Comparison of ENCODE assay signal across 26 mouse cellular contexts in genomic region chr16:93578346-93579005, GRCm38 (mm10). TPM values are rescaled to one million over a fixed set of nuclear protein-coding genes. Genes with fewer than 3 reads are reported as not detected.
DNase-seq lines count a peak whose midpoint lies in the region; ATAC-seq lines count a peak whose summit lies in the region.
"Had no signal": no experiment of that assay in that cellular context is flagged by ENCODE, and none has a peak within 500 bp of the region (broad histone marks: within the 10 kb centered on the region; RNA-seq: fewer than 3 reads in every experiment).

No protein-coding gene starts in this region.

- H3K36me3 ChIP-seq in kidney, embryonic 14.5 days (ENCODE audit: control insufficient read depth, insufficient read depth, low read length): no peaks in the 10 kb centered on the region
- H3K36me3 ChIP-seq in forebrain, embryonic 15.5 days: no peaks in the 10 kb centered on the region
- H3K36me3 ChIP-seq: embryonic facial prominence, embryonic 15.5 days; heart, embryonic 15.5 days had no signal

- H3K4me3 ChIP-seq in kidney, embryonic 14.5 days (ENCODE audit: low read length): no peak overlapping the region
- no peak overlapping the region for H3K4me3 ChIP-seq in forebrain, embryonic 15.5 days
- H3K4me3 ChIP-seq: embryonic facial prominence, embryonic 15.5 days; erythroblast, embryonic 14.5 days; heart, embryonic 15.5 days; hindbrain, embryonic 13.5 days had no signal

- no peak overlapping the region for H3K9ac ChIP-seq in kidney, embryonic 14.5 days (ENCODE audit: low read depth, low read length)
- no peak overlapping the region for H3K9ac ChIP-seq in forebrain, embryonic 15.5 days (replicated peaks)
- H3K9ac ChIP-seq: embryonic facial prominence, embryonic 15.5 days; heart, embryonic 15.5 days; hindbrain, embryonic 13.5 days had no signal

- H3K27ac ChIP-seq in kidney, embryonic 14.5 days (ENCODE audit: low read depth, low read length): no peak overlapping the region
- H3K27ac ChIP-seq in forebrain, embryonic 15.5 days (replicated peaks): no peak overlapping the region
- H3K27ac ChIP-seq: embryonic facial prominence, embryonic 15.5 days; heart, embryonic 15.5 days; hindbrain, embryonic 13.5 days; hindbrain, postnatal 0 days had no signal

- no peaks in the 10 kb centered on the region for H3K9me3 ChIP-seq in kidney, embryonic 14.5 days (ENCODE audit: control insufficient read depth, low read length)
- no peaks in the 10 kb centered on the region for H3K9me3 ChIP-seq in forebrain, embryonic 15.5 days
- H3K9me3 ChIP-seq: embryonic facial prominence, embryonic 15.5 days; heart, embryonic 15.5 days; hindbrain, embryonic 13.5 days had no signal

- ATAC-seq in kidney, embryonic 14.5 days (ENCODE audit: low FRiP score, low TSS enrichment): no peak
- ATAC-seq in forebrain, embryonic 15.5 days (replicated peaks): no peak
- ATAC-seq: CD4-positive, CD25-positive, alpha-beta regulatory T cell, adult 4 months; forebrain, embryonic 16.5 days; hindbrain, postnatal 0 days had no signal

- H3K4me1 ChIP-seq in kidney, embryonic 14.5 days (ENCODE audit: control insufficient read depth, insufficient read depth, low read length): peaks cover 10% of the 10 kb centered on the region; the same call in 1 of the 2 replicates
- H3K4me1 ChIP-seq in forebrain, embryonic 15.5 days: no peaks in the 10 kb centered on the region

- no peak overlapping the region for H3K4me2 ChIP-seq in kidney, embryonic 14.5 days (replicated peaks; ENCODE audit: low read depth, low read length)
- H3K4me2 ChIP-seq in forebrain, embryonic 15.5 days (replicated peaks): no peak overlapping the region
- H3K4me2 ChIP-seq: embryonic facial prominence, embryonic 15.5 days; heart, embryonic 15.5 days; hindbrain, embryonic 13.5 days had no signal

- peak; percentile 44 for DNase-seq in kidney, adult 18-20 months
- DNase-seq in 3T3-L1 (ENCODE audit: low read depth, low spot score) (peak; percentile 47), NIH3T3 (ENCODE audit: low read depth) (peak; percentile 34)
- peak; percentile 58 for DNase-seq in kidney, postnatal 14 days
- no peak for DNase-seq in thymus, postnatal 0 days (ENCODE audit: low spot score)
- DNase-seq: adrenal gland, postnatal 10 days; B cell, adult 2 months; cerebellum, adult 11 months; cerebellum, adult 8-10 months; cerebellum, postnatal 14 days; embryo, embryonic 11 days; gastrocnemius, postnatal 14 days; heart, postnatal 14 days had no signal

- WGBS in kidney, embryonic 14.5 days: 91% methylated on average over 8 of the region's 8 CpGs
- WGBS in forebrain, embryonic 15.5 days: 89% methylated on average over 8 of the region's 8 CpGs

- H3K27me3 ChIP-seq in kidney, embryonic 14.5 days (ENCODE audit: control insufficient read depth, insufficient read depth, low read length): no peaks in the 10 kb centered on the region
- no peaks in the 10 kb centered on the region for H3K27me3 ChIP-seq in forebrain, embryonic 15.5 days
- H3K27me3 ChIP-seq: embryonic facial prominence, embryonic 15.5 days; hindbrain, embryonic 13.5 days had no signal

RNA-seq across cellular contexts. Expression of gene Setd4, which starts 25.4 kb away (rescaled TPM):
- 12.4 and 13.9 TPM in 2 replicates for polyA plus RNA-seq in kidney, embryonic 14.5 days (2014; fragmentation: Nextera tagmentation; extraction: Ambion mirVana)
- polyA plus RNA-seq in forebrain, embryonic 15.5 days (2015; fragmentation: Nextera tagmentation; extraction: Ambion mirVana): 15.5 and 20.2 TPM in 2 replicates
- polyA plus RNA-seq in thymus, postnatal 0 days (2015; fragmentation: Nextera tagmentation; extraction: Ambion mirVana): 61.3 and 71.7 TPM in 2 replicates

RNA-seq across cellular contexts. Expression of gene Cbr1, which starts 27.2 kb away (rescaled TPM):
- 96.0 and 104 TPM in 2 replicates for polyA plus RNA-seq in kidney, embryonic 14.5 days (2014; fragmentation: Nextera tagmentation; extraction: Ambion mirVana)
- polyA plus RNA-seq in forebrain, embryonic 15.5 days (2015; fragmentation: Nextera tagmentation; extraction: Ambion mirVana): 148 TPM in 2 replicates
- polyA plus RNA-seq in thymus, postnatal 0 days (2015; fragmentation: Nextera tagmentation; extraction: Ambion mirVana): 82.5 and 89.5 TPM in 2 replicates

RNA-seq across cellular contexts. Expression of gene Gm5678, which starts 49.4 kb away (rescaled TPM):
- polyA plus RNA-seq in kidney, embryonic 14.5 days (2014; fragmentation: Nextera tagmentation; extraction: Ambion mirVana): not detected in 2 replicates
- not detected in 2 replicates for polyA plus RNA-seq in forebrain, embryonic 15.5 days (2015; fragmentation: Nextera tagmentation; extraction: Ambion mirVana)
- 0.18 and 0.25 TPM in 2 replicates for polyA plus RNA-seq in thymus, postnatal 0 days (2015; fragmentation: Nextera tagmentation; extraction: Ambion mirVana)
- polyA plus RNA-seq: CD4-positive, CD25-positive, alpha-beta regulatory T cell, adult 4 months; embryonic facial prominence, embryonic 11.5 days; embryonic facial prominence, embryonic 15.5 days; erythroblast, embryonic 14.5 days; forebrain, embryonic 11.5 days; forebrain, embryonic 16.5 days; G1E; gonadal fat pad, adult 2 months; heart, embryonic 15.5 days; hindbrain, embryonic 13.5 days; hindbrain, postnatal 0 days had no signal
